Mouse (Mus musculus) forelimb bud, embryonic 11.5 days (tissue): ENCODE measurements around the gene Dgka.
"Not testable (repeated sequence)": the region's sequence is repeated elsewhere in the genome, so short reads cannot be mapped to it uniquely, and the experiment has no call there.

ENCODE experiments used
- DNase-seq: peaks from one replicate; pipeline ENCODE4 v3.0.0-alpha.2; 2012; ENCODE audit warnings: low read depth, low spot score

Gene Dgka

GRCm38 (mm10) chr10:128731992-128732391 lies 12.7 kb downstream of the Dgka start:
- no peak for DNase-seq

- peak; percentile 59 for DNase-seq
These were observed 13.6 kb downstream of the Dgka start for GRCm38 (mm10) chr10:128731002-128731433.

GRCm38 (mm10) chr10:128728059-128728458 lies 16.6 kb downstream of the Dgka start:
- DNase-seq: no peak

- DNase-seq: not testable (repeated sequence)
These were observed 19.2 kb downstream of the Dgka start for GRCm38 (mm10) chr10:128725466-128725865.

- no peak for DNase-seq
These were observed 28.8 kb downstream of the Dgka start for GRCm38 (mm10) chr10:128715559-128716537.

- not testable (repeated sequence) for DNase-seq
These were observed 33.3 kb downstream of the Dgka start for GRCm38 (mm10) chr10:128711318-128711717.

GRCm38 (mm10) chr10:128705317-128705693 lies 39.4 kb downstream of the Dgka start:
- no peak for DNase-seq

GRCm38 (mm10) chr10:128704491-128705316 lies 40.0 kb downstream of the Dgka start, which contains the start of gene Cdk2:
Gene Cdk2, minus strand, starts transcription at chr10:128705031.
- peak; percentile 91 for DNase-seq

GRCm38 (mm10) chr10:128703895-128704294 lies 40.8 kb downstream of the Dgka start, which contains the start of gene Pmel:
Gene Pmel, plus strand, starts transcription at chr10:128704195.
- DNase-seq: no peak

GRCm38 (mm10) chr10:128702328-128703007 lies 42.2 kb downstream of the Dgka start:
- DNase-seq: no peak

GRCm38 (mm10) chr10:128700712-128701111 lies 43.9 kb downstream of the Dgka start:
- DNase-seq: no peak

- DNase-seq: no peak
These were observed 45.0 kb downstream of the Dgka start for GRCm38 (mm10) chr10:128699611-128700010.

GRCm38 (mm10) chr10:128699006-128699405 lies 45.6 kb downstream of the Dgka start:
- DNase-seq: no peak

GRCm38 (mm10) chr10:128697072-128697725 lies 47.5 kb downstream of the Dgka start:
- DNase-seq: no peak

- DNase-seq: peak; percentile 99
These were observed 48.5 kb downstream of the Dgka start, which contains the start of gene Rab5b for GRCm38 (mm10) chr10:128695992-128696807. Gene Rab5b, minus strand, starts transcription at chr10:128696264.

- peak; percentile 37 for DNase-seq
These were observed 49.2 kb downstream of the Dgka start for GRCm38 (mm10) chr10:128695411-128695991.

- no peak for DNase-seq
These were observed 70.1 kb downstream of the Dgka start for GRCm38 (mm10) chr10:128674469-128675008.

GRCm38 (mm10) chr10:128673763-128674468 lies 70.7 kb downstream of the Dgka start, which contains the start of gene Suox:
Gene Suox, minus strand, starts transcription at chr10:128674073.
- DNase-seq: peak; percentile 70

GRCm38 (mm10) chr10:128671148-128671547 lies 73.5 kb downstream of the Dgka start:
- no peak for DNase-seq
